Mouse (Mus musculus) midbrain, embryonic 13.5 days (tissue): ENCODE data around the gene Clip4. TPM values are rescaled to one million over a fixed set of nuclear protein-coding genes. Genes with fewer than 3 reads are reported as not detected.
A peak's percentile ranks its signal among the peaks of the same experiment; 100 is the strongest.

Experiments
- ATAC-seq: fragments of 200-750 bp; cut with Nextera tagmentation; 2 replicates; pipeline ENCODE4 v1.8.0; 2017; ENCODE audit warnings: mild to moderate bottlenecking, moderate TSS enrichment, moderate library complexity
- H3K27ac ChIP-seq: fragments of 300-500 bp; sonication (generic); 2 replicates; pipeline ENCODE4 v1.5.1; 2015; ENCODE audit warnings: inconsistent platforms, mild to moderate bottlenecking, moderate library complexity
- H3K27me3 ChIP-seq: fragments of 300-500 bp; sonication (generic); 2 replicates; pipeline ENCODE4 v1.6.1; 2015; ENCODE audit warnings: mild to moderate bottlenecking, inconsistent platforms
- H3K36me3 ChIP-seq: fragments of 300-500 bp; sonication (generic); 2 replicates; pipeline ENCODE4 v1.6.1; 2015; ENCODE audit warnings: mild to moderate bottlenecking, inconsistent platforms
- H3K4me1 ChIP-seq: fragments of 300-500 bp; sonication (generic); replicated peaks from 2 replicates; pipeline ENCODE4 v1.6.1; 2015; ENCODE audit warnings: inconsistent platforms
- H3K4me2 ChIP-seq: fragments of 300-500 bp; sonication (generic); replicated peaks from 2 replicates; pipeline ENCODE4 v1.6.1; 2015; ENCODE audit warnings: moderate library complexity, mild to moderate bottlenecking, inconsistent platforms
- H3K4me3 ChIP-seq: fragments of 300-500 bp; sonication (generic); replicated peaks from 2 replicates; pipeline ENCODE4 v1.5.1; 2015; ENCODE audit warnings: mild to moderate bottlenecking, inconsistent platforms
- H3K9ac ChIP-seq: fragments of 300-500 bp; sonication (generic); replicated peaks from 2 replicates; pipeline ENCODE4 v1.6.1; 2015; ENCODE audit warnings: mild to moderate bottlenecking, inconsistent platforms
- H3K9me3 ChIP-seq: fragments of 300-500 bp; sonication (generic); 2 replicates; pipeline ENCODE4 v1.6.1; 2016; ENCODE audit warnings: mild to moderate bottlenecking, inconsistent platforms
- WGBS: fragments of 180-500 bp; shearing (Covaris S2); methylation state at CpG from one replicate; pipeline ENCODE4 v1.1.7; 2015; 5-methylcytosine and 5-hydroxymethylcytosine counted together
- polyA plus RNA-seq: library from polyadenylated mRNA; unstranded; fragments of >200 nt; fragmentation: Nextera tagmentation; extraction: Ambion mirVana; gene quantifications from 2 replicates; pipeline ENCODE4 v1.2.1, GENCODE M21; 2015

The Clip4 gene
- polyA plus RNA-seq, 1 experiment from 2014 or later: 9.1 TPM

DNA sequence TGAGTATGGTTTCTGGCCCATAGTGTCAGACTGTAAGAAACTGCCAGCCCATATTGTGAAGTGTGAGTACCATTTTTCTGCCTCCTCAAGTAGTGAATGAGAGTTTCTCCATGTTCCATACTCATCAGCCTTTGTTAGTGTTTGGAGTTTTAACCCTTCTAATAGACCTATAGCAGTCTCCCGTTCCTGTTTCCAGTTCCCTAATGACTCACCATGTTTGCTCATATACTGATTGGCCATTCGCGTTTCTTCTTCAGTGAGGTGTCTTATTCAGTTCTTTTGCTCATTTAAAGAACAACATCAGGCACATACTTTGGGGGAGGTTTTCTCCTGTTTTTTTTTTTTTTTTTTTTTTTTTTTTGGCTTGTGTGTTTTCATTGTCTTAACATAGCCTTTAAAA, 2.4 kb downstream of the Clip4 start:
- no peak overlapping the region for H3K4me2 ChIP-seq
- peaks cover 9% of the 10 kb centered on the region for H3K4me1 ChIP-seq
- no peak overlapping the region for H3K9ac ChIP-seq
- no peaks in the 10 kb centered on the region for H3K27me3 ChIP-seq
- no peaks in the 10 kb centered on the region for H3K36me3 ChIP-seq
- H3K4me3 ChIP-seq: no peak overlapping the region
- no peak for ATAC-seq
- H3K9me3 ChIP-seq: no peaks in the 10 kb centered on the region
- H3K27ac ChIP-seq: no peak overlapping the region
- WGBS: 96% methylated on average over 3 of the region's 3 CpGs

DNA sequence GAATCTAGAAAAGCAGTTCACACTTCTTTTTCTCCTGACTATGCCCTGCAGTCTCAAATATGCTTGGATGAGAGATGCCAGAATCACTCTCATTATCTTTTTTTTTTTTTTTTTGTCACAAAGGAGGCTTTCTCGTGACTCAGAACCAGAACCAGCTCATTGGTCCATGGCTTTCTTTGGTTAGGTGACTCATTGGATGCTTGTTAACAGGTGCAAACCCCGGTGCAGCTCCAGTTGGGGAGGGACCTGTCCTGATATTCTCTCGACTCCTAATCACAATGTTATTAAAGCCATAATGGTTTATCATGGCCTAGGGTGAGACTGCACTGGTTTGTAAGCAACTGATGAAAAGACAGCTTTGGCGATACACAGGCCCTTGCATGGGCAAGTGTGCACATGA, 5.9 kb downstream of the Clip4 start:
- H3K36me3 ChIP-seq: no peaks in the 10 kb centered on the region
- no peak overlapping the region for H3K4me2 ChIP-seq
- ATAC-seq: no peak
- H3K9ac ChIP-seq: no peak overlapping the region
- 73% methylated on average over 4 of the region's 4 CpGs for WGBS
- no peak overlapping the region for H3K27ac ChIP-seq
- H3K4me3 ChIP-seq: no peak overlapping the region
- H3K4me1 ChIP-seq: peaks cover 8% of the 10 kb centered on the region
- no peaks in the 10 kb centered on the region; the same call in 1 of the 2 replicates for H3K9me3 ChIP-seq
- H3K27me3 ChIP-seq: no peaks in the 10 kb centered on the region

DNA sequence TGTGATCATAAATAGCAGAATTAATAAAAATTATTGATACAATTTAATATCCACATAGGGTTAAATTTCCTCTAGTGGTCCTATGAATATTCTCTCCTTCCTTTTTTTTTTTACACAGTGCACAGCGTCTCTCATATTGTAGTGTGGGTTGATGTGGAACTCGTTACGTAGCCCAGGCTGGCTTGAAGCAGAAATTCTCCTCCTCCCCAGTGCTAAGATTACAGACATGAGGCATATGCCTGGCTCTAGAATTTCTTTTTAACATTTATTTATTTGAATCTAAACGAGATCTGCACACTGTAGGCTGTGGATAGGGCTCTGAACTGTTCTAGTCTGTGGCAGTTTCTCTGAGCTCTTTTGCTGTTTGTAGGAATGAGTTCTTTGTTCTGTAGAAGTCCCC, 7.0 kb downstream of the Clip4 start:
- no peak for ATAC-seq
- H3K4me2 ChIP-seq: no peak overlapping the region
- no peak overlapping the region for H3K4me3 ChIP-seq
- H3K36me3 ChIP-seq: no peaks in the 10 kb centered on the region
- no peaks in the 10 kb centered on the region; the same call in 1 of the 2 replicates for H3K9me3 ChIP-seq
- H3K27me3 ChIP-seq: no peaks in the 10 kb centered on the region
- no peaks in the 10 kb centered on the region for H3K4me1 ChIP-seq
- H3K27ac ChIP-seq: no peak overlapping the region
- H3K9ac ChIP-seq: no peak overlapping the region
- 76% methylated on average over 4 of the region's 4 CpGs for WGBS

DNA sequence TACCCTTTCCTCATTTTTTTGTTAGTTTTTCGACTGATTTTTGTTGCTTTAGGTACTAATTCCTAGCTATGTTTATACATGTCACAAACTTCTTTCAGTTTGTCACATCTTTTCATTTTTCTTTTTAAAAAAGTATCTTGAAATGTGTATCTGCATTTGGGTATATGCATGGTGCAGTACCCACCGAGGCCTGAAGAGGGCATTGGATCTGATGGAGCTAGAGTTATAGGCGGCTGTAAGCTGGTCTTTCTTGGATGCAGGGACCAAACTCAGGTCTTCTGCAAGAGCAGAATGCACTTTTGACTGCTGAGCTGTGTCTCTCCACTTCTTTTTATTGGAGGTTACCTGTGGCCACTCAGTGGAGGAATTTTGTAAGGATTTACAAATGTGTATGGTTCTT, 10.4 kb downstream of the Clip4 start:
- WGBS: 77% methylated on average over 3 of the region's 3 CpGs
- H3K27ac ChIP-seq: no peak overlapping the region
- H3K4me3 ChIP-seq: no peak overlapping the region
- no peaks in the 10 kb centered on the region; the same call in 1 of the 2 replicates for H3K9me3 ChIP-seq
- peaks cover 14% of the 10 kb centered on the region for H3K4me1 ChIP-seq
- H3K27me3 ChIP-seq: no peaks in the 10 kb centered on the region
- no peak overlapping the region for H3K9ac ChIP-seq
- no peaks in the 10 kb centered on the region for H3K36me3 ChIP-seq
- no peak overlapping the region for H3K4me2 ChIP-seq
- no peak for ATAC-seq

DNA sequence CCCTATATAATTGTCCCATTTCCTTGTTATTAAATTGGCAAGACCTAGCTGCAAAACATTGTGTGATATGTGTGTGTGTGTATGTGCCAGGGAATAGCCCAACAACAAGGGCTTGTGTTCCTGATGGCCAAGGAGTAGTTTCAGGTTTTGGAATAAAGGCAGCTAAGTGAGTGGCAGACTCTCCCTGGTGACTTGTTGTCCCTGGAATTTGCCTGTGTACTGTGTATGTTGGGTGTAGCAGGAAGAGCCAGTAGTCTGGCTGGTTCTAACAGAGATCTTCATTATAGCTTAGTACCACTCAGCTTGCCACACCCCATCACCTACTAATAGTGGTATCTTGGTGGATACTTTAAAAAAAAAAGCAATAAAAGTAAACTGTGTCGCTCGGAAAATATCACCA, 12.2 kb downstream of the Clip4 start:
- WGBS: 94% methylated on average over 2 of the region's 2 CpGs
- H3K4me1 ChIP-seq: peaks cover 18% of the 10 kb centered on the region
- H3K9ac ChIP-seq: no peak overlapping the region
- H3K9me3 ChIP-seq: no peaks in the 10 kb centered on the region; the same call in 1 of the 2 replicates
- no peak overlapping the region for H3K27ac ChIP-seq
- no peak overlapping the region for H3K4me3 ChIP-seq
- no peaks in the 10 kb centered on the region for H3K27me3 ChIP-seq
- no peak for ATAC-seq
- H3K4me2 ChIP-seq: no peak overlapping the region
- no peaks in the 10 kb centered on the region for H3K36me3 ChIP-seq

DNA sequence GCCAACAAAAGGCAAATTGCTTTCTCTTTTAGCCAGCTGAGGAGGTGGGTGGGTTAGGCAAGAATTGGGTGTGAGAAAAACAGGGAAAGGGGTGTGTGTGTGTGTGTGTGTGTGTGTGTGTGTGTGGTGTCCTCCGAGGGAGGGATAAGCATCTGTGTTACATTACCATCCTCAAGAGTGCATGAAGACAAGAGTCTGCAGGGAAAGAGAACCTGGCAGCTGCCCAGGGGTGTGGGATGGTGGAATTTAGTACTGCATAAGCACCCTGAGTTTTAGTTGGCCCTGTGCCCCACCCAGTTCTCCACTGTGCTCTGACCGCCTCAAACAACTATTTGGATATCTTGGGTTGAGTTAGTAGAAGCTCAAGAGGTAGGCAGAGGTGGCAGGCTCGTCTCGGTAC, 12.7 kb downstream of the Clip4 start:
- Histone ChIP-seq H3K27me3 (no peaks in the 10 kb centered on the region), H3K9ac (no peak overlapping the region), H3K4me2 (no peak overlapping the region), H3K27ac (no peak overlapping the region), H3K4me1 (peaks cover 18% of the 10 kb centered on the region), H3K36me3 (no peaks in the 10 kb centered on the region), H3K9me3 (no peaks in the 10 kb centered on the region; the same call in 1 of the 2 replicates), H3K4me3 (no peak overlapping the region)
- no peak for ATAC-seq
- 89% methylated on average over 4 of the region's 4 CpGs for WGBS

DNA sequence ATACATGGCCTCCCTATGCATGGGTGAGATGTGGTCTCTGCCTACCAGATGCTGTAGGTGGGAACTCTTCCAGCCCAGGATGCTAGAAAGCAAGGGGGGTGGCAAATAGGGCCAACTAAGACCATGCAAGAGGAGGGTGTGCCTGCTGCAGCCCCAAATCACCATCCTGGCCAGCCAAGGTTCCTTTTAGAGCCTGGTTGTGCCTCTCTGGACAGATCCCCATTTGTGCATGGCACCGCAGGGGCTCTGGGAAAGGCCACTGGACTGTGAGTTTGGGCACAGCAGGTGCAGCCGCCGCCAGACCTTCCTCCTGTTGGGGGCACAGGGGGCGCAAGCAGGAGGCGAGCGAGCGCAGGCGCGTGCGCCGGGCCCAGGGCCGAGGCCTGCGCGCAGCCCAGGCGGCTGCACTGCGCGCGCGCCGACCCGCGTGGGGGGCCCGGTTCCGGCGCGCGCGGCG, 14.0 kb downstream of the Clip4 start:
- H3K4me1 ChIP-seq: peaks cover 18% of the 10 kb centered on the region
- H3K9ac ChIP-seq: peak overlapping the region; percentile 89
- H3K4me2 ChIP-seq: peak overlapping the region; percentile 86
- 0% methylated on average over 20 of the region's 29 CpGs for WGBS
- no peaks in the 10 kb centered on the region for H3K36me3 ChIP-seq
- H3K27me3 ChIP-seq: no peaks in the 10 kb centered on the region
- no peaks in the 10 kb centered on the region; the same call in 1 of the 2 replicates for H3K9me3 ChIP-seq
- H3K4me3 ChIP-seq: peak overlapping the region; percentile 82
- peak; percentile 92 for ATAC-seq
- H3K27ac ChIP-seq: peak overlapping the region; percentile 70

DNA sequence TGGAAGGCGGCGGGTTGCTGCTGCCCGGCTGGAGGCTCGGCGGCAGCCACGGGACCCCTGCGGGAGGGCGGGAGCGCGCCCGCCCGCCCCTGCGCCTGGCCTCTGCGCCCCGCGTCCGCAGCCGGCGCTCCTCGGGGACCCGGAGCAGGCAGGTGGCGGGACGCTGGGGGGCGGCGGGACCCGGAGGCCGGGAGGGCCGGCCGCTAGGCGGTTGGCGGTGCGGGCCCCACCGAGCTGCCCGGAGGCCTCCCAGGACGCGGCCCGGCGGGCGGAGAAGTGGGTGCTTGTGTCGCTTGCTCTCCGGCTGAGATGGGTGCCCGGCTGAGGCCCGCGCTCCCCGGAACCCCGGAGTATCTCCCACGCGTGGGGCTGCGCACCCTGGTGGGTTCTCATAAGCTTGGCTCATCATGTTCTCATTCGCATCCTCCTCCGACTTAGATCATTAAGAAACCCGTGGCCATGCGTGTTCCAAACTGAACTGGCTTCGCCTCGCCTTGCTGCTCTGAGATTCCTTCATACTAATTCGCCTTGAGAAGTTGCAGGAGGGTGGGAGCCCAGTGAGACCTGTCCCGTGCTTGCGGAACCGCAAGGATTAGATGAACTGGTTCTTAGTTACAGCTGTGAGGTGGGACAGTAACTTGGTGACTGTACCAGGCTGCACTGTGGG, 14.6 kb downstream of the Clip4 start:
- H3K27ac ChIP-seq: peak overlapping the region; percentile 70
- peak overlapping the region; percentile 82 for H3K4me3 ChIP-seq
- peak overlapping the region; percentile 86 for H3K4me2 ChIP-seq
- under 1% methylated on average over 46 of the region's 59 CpGs for WGBS
- no peaks in the 10 kb centered on the region for H3K27me3 ChIP-seq
- no peaks in the 10 kb centered on the region; the same call in 1 of the 2 replicates for H3K9me3 ChIP-seq
- ATAC-seq: peak; percentile 73
- peaks cover 18% of the 10 kb centered on the region for H3K4me1 ChIP-seq
- H3K9ac ChIP-seq: peak overlapping the region; percentile 89
- H3K36me3 ChIP-seq: no peaks in the 10 kb centered on the region

DNA sequence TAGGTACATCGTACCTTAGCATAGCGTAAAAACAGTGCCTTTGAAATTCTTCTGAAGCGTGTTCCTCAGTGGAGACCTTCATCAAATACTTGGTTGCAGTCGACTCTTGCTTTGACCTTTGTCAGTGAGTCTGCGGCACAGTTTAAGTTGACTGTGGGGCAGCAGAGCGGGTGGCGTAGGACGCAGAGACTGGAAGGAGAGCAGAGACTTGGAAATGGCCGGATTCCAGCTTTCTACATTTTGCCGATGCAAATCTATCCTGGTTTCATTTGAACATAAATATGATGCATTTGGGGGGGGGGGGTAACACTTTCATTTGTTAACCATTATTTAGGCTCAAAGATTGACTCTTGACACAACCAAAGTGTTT, 15.1 kb downstream of the Clip4 start:
- ATAC-seq: peak; percentile 15
- peak overlapping the region; percentile 89 for H3K9ac ChIP-seq
- no peaks in the 10 kb centered on the region for H3K36me3 ChIP-seq
- 4% methylated on average over 10 of the region's 10 CpGs for WGBS
- H3K4me3 ChIP-seq: peak overlapping the region; percentile 82
- peaks cover 18% of the 10 kb centered on the region for H3K4me1 ChIP-seq
- no peaks in the 10 kb centered on the region; the same call in 1 of the 2 replicates for H3K9me3 ChIP-seq
- H3K4me2 ChIP-seq: peak overlapping the region; percentile 86
- H3K27ac ChIP-seq: no peak overlapping the region
- no peaks in the 10 kb centered on the region for H3K27me3 ChIP-seq

DNA sequence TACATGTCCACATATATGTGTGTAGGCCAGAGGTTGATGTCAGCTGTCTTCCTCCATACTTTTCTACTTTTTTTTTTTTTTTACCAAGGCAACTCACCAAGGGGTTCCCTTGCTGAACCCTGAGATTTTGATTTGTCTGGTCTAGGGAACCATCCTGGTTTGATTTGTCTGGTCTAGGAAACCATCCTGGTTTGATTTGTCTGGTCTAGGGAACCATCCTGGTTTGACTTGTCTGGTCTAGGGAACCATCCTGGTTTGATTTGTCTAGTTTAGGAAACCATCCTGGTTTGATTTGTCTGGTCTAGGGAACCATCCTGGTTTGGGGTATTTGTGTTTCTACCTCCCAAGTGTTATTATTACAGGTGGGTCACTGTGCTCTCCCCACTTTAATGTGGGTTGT, 18.2 kb downstream of the Clip4 start:
- H3K27me3 ChIP-seq: no peaks in the 10 kb centered on the region
- H3K27ac ChIP-seq: no peak overlapping the region
- H3K4me1 ChIP-seq: peaks cover 18% of the 10 kb centered on the region
- H3K9ac ChIP-seq: no peak overlapping the region
- H3K9me3 ChIP-seq: no peaks in the 10 kb centered on the region
- no peak for ATAC-seq
- H3K4me3 ChIP-seq: no peak overlapping the region
- peaks cover 8% of the 10 kb centered on the region for H3K36me3 ChIP-seq
- no peak overlapping the region for H3K4me2 ChIP-seq

DNA sequence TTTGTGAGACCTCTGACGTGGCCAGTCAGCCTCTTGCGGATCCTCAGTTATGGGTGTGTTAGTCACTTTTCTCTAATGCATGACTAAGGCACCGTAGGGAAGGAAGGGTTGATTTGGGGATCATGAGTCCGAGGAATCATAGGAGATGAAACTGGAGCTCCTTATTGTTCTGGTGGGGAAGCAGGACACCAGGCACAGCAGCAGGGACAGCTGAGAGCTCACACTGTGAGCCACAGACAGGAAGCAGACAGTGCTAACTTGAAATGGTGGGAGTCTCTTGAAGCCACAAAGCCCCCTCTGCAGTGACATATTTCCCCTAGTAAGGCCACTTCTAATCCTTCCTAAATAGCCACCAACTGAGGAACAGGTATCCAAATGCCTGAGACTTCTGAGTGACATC, 22.8 kb downstream of the Clip4 start:
- peaks cover 43% of the 10 kb centered on the region for H3K36me3 ChIP-seq
- no peak overlapping the region for H3K9ac ChIP-seq
- no peaks in the 10 kb centered on the region for H3K4me1 ChIP-seq
- ATAC-seq: no peak
- no peaks in the 10 kb centered on the region for H3K27me3 ChIP-seq
- H3K4me2 ChIP-seq: no peak overlapping the region
- no peaks in the 10 kb centered on the region for H3K9me3 ChIP-seq
- WGBS: 92% methylated on average over 4 of the region's 4 CpGs
- H3K27ac ChIP-seq: no peak overlapping the region
- no peak overlapping the region for H3K4me3 ChIP-seq

DNA sequence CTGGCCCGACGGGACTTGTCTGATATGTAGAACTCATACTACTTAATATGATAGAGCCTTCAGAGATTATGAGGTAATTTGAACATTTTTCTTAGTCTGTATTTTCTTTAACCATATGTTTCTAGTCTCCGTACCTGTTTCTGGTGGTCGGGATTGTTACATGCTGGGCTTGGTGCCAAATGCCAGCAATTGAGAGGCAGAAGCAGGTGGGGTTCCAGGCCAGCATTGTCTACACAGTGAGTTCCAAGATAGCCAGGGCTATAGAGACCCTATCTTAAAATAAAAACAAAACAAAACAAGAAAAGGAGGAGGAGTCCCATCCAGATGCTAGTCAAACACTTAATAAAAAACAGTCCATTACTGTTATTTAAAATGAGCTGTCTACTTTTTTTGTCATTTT, 23.3 kb downstream of the Clip4 start:
- H3K4me2 ChIP-seq: no peak overlapping the region
- no peak for ATAC-seq
- 91% methylated on average over 4 of the region's 4 CpGs for WGBS
- no peaks in the 10 kb centered on the region for H3K9me3 ChIP-seq
- H3K36me3 ChIP-seq: peaks cover 44% of the 10 kb centered on the region
- H3K4me3 ChIP-seq: no peak overlapping the region
- H3K27me3 ChIP-seq: no peaks in the 10 kb centered on the region
- no peaks in the 10 kb centered on the region for H3K4me1 ChIP-seq
- H3K9ac ChIP-seq: no peak overlapping the region
- no peak overlapping the region for H3K27ac ChIP-seq
